Comparison of ENCODE assay signal across 19 mouse cellular contexts in genomic region chr9:91520521-91520920, GRCm38 (mm10).
DNase-seq lines count a peak whose midpoint lies in the region; ATAC-seq lines count a peak whose summit lies in the region.
"Had no signal": no experiment of that assay in that cellular context is flagged by ENCODE, and none has a peak within 500 bp of the region (broad histone marks: within the 10 kb centered on the region; RNA-seq: fewer than 3 reads in every experiment).

No protein-coding gene starts in this region.

- no peak overlapping the region for H3K4me2 ChIP-seq in forebrain, embryonic 13.5 days
- no peak overlapping the region for H3K4me2 ChIP-seq in forebrain, embryonic 11.5 days (ENCODE audit: low read depth, low read length, severe bottlenecking)
- H3K4me2 ChIP-seq in midbrain, embryonic 16.5 days (ENCODE audit: low read length): no peak overlapping the region
- no peak overlapping the region for H3K4me2 ChIP-seq in midbrain, embryonic 14.5 days (ENCODE audit: low read length)
- H3K4me2 ChIP-seq: embryonic facial prominence, embryonic 13.5 days; heart, embryonic 15.5 days; limb, embryonic 15.5 days; liver, embryonic 15.5 days had no signal

- 36% methylated on average over 3 of the region's 3 CpGs for WGBS in forebrain, embryonic 13.5 days
- WGBS in forebrain, embryonic 11.5 days: 40% methylated on average over 3 of the region's 3 CpGs
- WGBS in midbrain, embryonic 16.5 days: 25% methylated on average over 3 of the region's 3 CpGs
- 33% methylated on average over 3 of the region's 3 CpGs for WGBS in midbrain, embryonic 14.5 days

- H3K4me3 ChIP-seq in forebrain, embryonic 13.5 days: no peak overlapping the region
- no peak overlapping the region for H3K4me3 ChIP-seq in forebrain, embryonic 11.5 days (ENCODE audit: low read depth, low read length)
- no peak overlapping the region for H3K4me3 ChIP-seq in midbrain, embryonic 16.5 days (ENCODE audit: low read depth, low read length)
- no peak overlapping the region for H3K4me3 ChIP-seq in midbrain, embryonic 14.5 days (replicated peaks; ENCODE audit: low read depth, low read length)
- H3K4me3 ChIP-seq: embryonic facial prominence, embryonic 13.5 days; heart, adult 2 months; heart, embryonic 15.5 days; limb, embryonic 15.5 days; liver, embryonic 15.5 days had no signal

- no peaks in the 10 kb centered on the region for H3K27me3 ChIP-seq in forebrain, embryonic 13.5 days
- no peaks in the 10 kb centered on the region for H3K27me3 ChIP-seq in forebrain, embryonic 11.5 days (ENCODE audit: control insufficient read depth, insufficient read depth, low read length)
- no peaks in the 10 kb centered on the region for H3K27me3 ChIP-seq in midbrain, embryonic 16.5 days (ENCODE audit: control insufficient read depth, insufficient read depth, low read depth, low read length)
- no peaks in the 10 kb centered on the region for H3K27me3 ChIP-seq in midbrain, embryonic 14.5 days (ENCODE audit: control insufficient read depth, insufficient read depth, low read length)
- H3K27me3 ChIP-seq: CH12.LX; embryonic facial prominence, embryonic 13.5 days; heart, embryonic 15.5 days; limb, embryonic 15.5 days; liver, embryonic 15.5 days had no signal

- ATAC-seq in forebrain, embryonic 13.5 days: no peak
- no peak for ATAC-seq in forebrain, embryonic 11.5 days (replicated peaks; ENCODE audit: low FRiP score)
- ATAC-seq in midbrain, embryonic 16.5 days: peak; percentile 72; the same call in 1 of the 2 replicates
- ATAC-seq in midbrain, embryonic 14.5 days (ENCODE audit: low FRiP score, low TSS enrichment): no peak

- no peaks in the 10 kb centered on the region for H3K36me3 ChIP-seq in forebrain, embryonic 13.5 days (ENCODE audit: poor library complexity, severe bottlenecking)
- H3K36me3 ChIP-seq in forebrain, embryonic 11.5 days (ENCODE audit: control insufficient read depth, insufficient read depth, low read length): no peaks in the 10 kb centered on the region
- no peaks in the 10 kb centered on the region for H3K36me3 ChIP-seq in midbrain, embryonic 16.5 days (ENCODE audit: control insufficient read depth, insufficient read depth, low read length)
- no peaks in the 10 kb centered on the region for H3K36me3 ChIP-seq in midbrain, embryonic 14.5 days (ENCODE audit: control insufficient read depth, insufficient read depth, low read length)
- H3K36me3 ChIP-seq: embryonic facial prominence, embryonic 13.5 days; heart, embryonic 15.5 days; limb, embryonic 15.5 days; liver, embryonic 15.5 days had no signal

- H3K4me1 ChIP-seq in forebrain, embryonic 13.5 days: peaks cover 14% of the 10 kb centered on the region
- H3K4me1 ChIP-seq in forebrain, embryonic 11.5 days (replicated peaks; ENCODE audit: control insufficient read depth, insufficient read depth, low read length): no peaks in the 10 kb centered on the region
- H3K4me1 ChIP-seq in midbrain, embryonic 16.5 days (ENCODE audit: control insufficient read depth, insufficient read depth, low read length): peaks cover 4% of the 10 kb centered on the region; the same call in 1 of the 2 replicates
- 0 out of 2 replicates have a peak, but pooled peaks cover 4% of the 10 kb centered on the region for H3K4me1 ChIP-seq in midbrain, embryonic 14.5 days (ENCODE audit: control insufficient read depth, insufficient read depth, low read length)
- H3K4me1 ChIP-seq: embryonic facial prominence, embryonic 13.5 days; heart, embryonic 15.5 days; limb, embryonic 15.5 days; liver, embryonic 15.5 days had no signal

- H3K9ac ChIP-seq in forebrain, embryonic 13.5 days: no peak overlapping the region
- no peak overlapping the region for H3K9ac ChIP-seq in forebrain, embryonic 11.5 days (ENCODE audit: low read length)
- H3K9ac ChIP-seq in midbrain, embryonic 16.5 days (ENCODE audit: low read depth, low read length): no peak overlapping the region
- H3K9ac ChIP-seq in midbrain, embryonic 14.5 days (replicated peaks; ENCODE audit: low read length): no peak overlapping the region
- H3K9ac ChIP-seq: embryonic facial prominence, embryonic 13.5 days; heart, embryonic 15.5 days; limb, embryonic 15.5 days; liver, embryonic 15.5 days had no signal

- H3K27ac ChIP-seq in forebrain, embryonic 13.5 days: peak overlapping the region; percentile 31; the same call in 1 of the 2 replicates
- no peak overlapping the region for H3K27ac ChIP-seq in forebrain, embryonic 11.5 days (ENCODE audit: low read depth, low read length)
- peak overlapping the region; percentile 48; the same call in 1 of the 2 replicates for H3K27ac ChIP-seq in midbrain, embryonic 16.5 days (ENCODE audit: low read length)
- H3K27ac ChIP-seq in midbrain, embryonic 14.5 days (replicated peaks; ENCODE audit: low read depth, low read length): no peak overlapping the region
- H3K27ac ChIP-seq: embryonic facial prominence, embryonic 13.5 days; heart, adult 2 months; heart, embryonic 15.5 days; limb, embryonic 15.5 days; liver, embryonic 15.5 days had no signal

- H3K9me3 ChIP-seq in forebrain, embryonic 13.5 days (replicated peaks): no peaks in the 10 kb centered on the region
- H3K9me3 ChIP-seq in forebrain, embryonic 11.5 days (ENCODE audit: control insufficient read depth, low read length): no peaks in the 10 kb centered on the region
- no peaks in the 10 kb centered on the region for H3K9me3 ChIP-seq in midbrain, embryonic 16.5 days (replicated peaks; ENCODE audit: control insufficient read depth, low read length, poor library complexity, severe bottlenecking)
- no peaks in the 10 kb centered on the region for H3K9me3 ChIP-seq in midbrain, embryonic 14.5 days (ENCODE audit: control insufficient read depth, low read length)
- H3K9me3 ChIP-seq: embryonic facial prominence, embryonic 13.5 days; heart, embryonic 15.5 days; limb, embryonic 15.5 days; liver, embryonic 15.5 days had no signal

- DNase-seq in forebrain, embryonic 11.5 days (ENCODE audit: low spot score): no peak
- DNase-seq in midbrain, embryonic 14.5 days: no peak
- DNase-seq in cerebellum, postnatal 10 days: peak; percentile 53 to 61
- DNase-seq in layer of hippocampus, adult 11-12 months (ENCODE audit: low spot score): no peak
- DNase-seq in layer of hippocampus, postnatal 36 days: no peak
- DNase-seq: adrenal gland, postnatal 36 days; gastrocnemius, postnatal 25 days; heart, adult 2 months; heart, postnatal 4 days; kidney, adult 8-10 months; kidney, postnatal 14 days; thymus, postnatal 36 days had no signal

Comparison
In these comparisons a context has a peak if more than half of its experiments do, and no peak if none do; other contexts are left out.
1. H3K27ac ChIP-seq: peak in forebrain, embryonic 13.5 days (single experiment) and midbrain, embryonic 16.5 days (single experiment); none in forebrain, embryonic 11.5 days (single experiment) and midbrain, embryonic 14.5 days (single experiment).
2. DNase-seq: peak in cerebellum, postnatal 10 days (2 of 2); none in forebrain, embryonic 11.5 days (single experiment), midbrain, embryonic 14.5 days (single experiment), layer of hippocampus, adult 11-12 months (single experiment) and layer of hippocampus, postnatal 36 days (0 of 2).